20 mouse cellular contexts compared by ENCODE assay signal in genomic region chr13:91216656-91217205, GRCm38 (mm10). TPM values are rescaled to one million over a fixed set of nuclear protein-coding genes. Genes with fewer than 3 reads are reported as not detected.
DNase-seq lines count a peak whose midpoint lies in the region; ATAC-seq and TF ChIP-seq lines count a peak whose summit lies in the region.
"Had no signal": no experiment of that assay in that cellular context is flagged by ENCODE, and none has a peak within 500 bp of the region (broad histone marks: within the 10 kb centered on the region; RNA-seq: fewer than 3 reads in every experiment).

No protein-coding gene starts in this region.

- no peaks in the 10 kb centered on the region for H3K4me1 ChIP-seq in forebrain, postnatal 0 days (ENCODE audit: insufficient read depth)
- no peaks in the 10 kb centered on the region for H3K4me1 ChIP-seq in cerebellum, adult 2 months (ENCODE audit: control insufficient read depth, insufficient read depth, low read length)
- H3K4me1 ChIP-seq: forebrain, embryonic 10.5 days; hindbrain, embryonic 15.5 days; limb, embryonic 13.5 days; midbrain, embryonic 15.5 days had no signal

- H3K9ac ChIP-seq in forebrain, postnatal 0 days = no peak overlapping the region
- H3K9ac ChIP-seq: heart, embryonic 12.5 days; hindbrain, embryonic 15.5 days; limb, embryonic 13.5 days; liver, embryonic 13.5 days; lung, embryonic 14.5 days; midbrain, embryonic 15.5 days had no signal

- DNase-seq in 416B (ENCODE audit: low read depth) (peak; percentile 82), A20 (ENCODE audit: low read depth, low spot score) (peak; percentile 19)
- DNase-seq in forebrain, postnatal 0 days = no peak
- DNase-seq in lung, postnatal 4 days = no peak
- DNase-seq in cerebellum, adult 2 months = no peak
- DNase-seq: adrenal gland, postnatal 10 days; cerebellum, postnatal 10 days; kidney, adult 18-20 months; liver, embryonic 13.5 days; lung, embryonic 14.5 days; retina, postnatal 1 day; thymus, adult 2 months had no signal

- H3K4me2 ChIP-seq in forebrain, postnatal 0 days (ENCODE audit: low read depth) = no peak overlapping the region
- H3K4me2 ChIP-seq: heart, embryonic 12.5 days; hindbrain, embryonic 15.5 days; limb, embryonic 13.5 days; liver, embryonic 13.5 days; lung, embryonic 14.5 days; midbrain, embryonic 15.5 days had no signal

- 87% methylated on average over 3 of the region's 3 CpGs for WGBS in forebrain, postnatal 0 days
- 86% methylated on average over 3 of the region's 3 CpGs for WGBS in cerebellum, adult 2 months

- ATAC-seq in activated CD4-positive, CD25-positive, alpha-beta regulatory T cell, adult 4 months = peak; percentile 71
- ATAC-seq in megakaryocyte-erythroid progenitor cell, adult 5-6 weeks (replicated peaks; ENCODE audit: low FRiP score, low TSS enrichment, poor library complexity, severe bottlenecking) = peak; percentile 72
- ATAC-seq in forebrain, postnatal 0 days = no peak
- ATAC-seq: midbrain, embryonic 15.5 days had no signal

- no peak for TF ChIP-seq CTCF in forebrain, postnatal 0 days (IDR thresholded peaks at IDR 0.05; ENCODE audit: low read depth)
- TF ChIP-seq CTCF in cerebellum, adult 2 months (IDR thresholded peaks at IDR 0.05; ENCODE audit: borderline replicate concordance, insufficient read depth, low read depth, low read length) = no peak

- H3K27me3 ChIP-seq in forebrain, postnatal 0 days (ENCODE audit: insufficient read depth, low read length) = no peaks in the 10 kb centered on the region
- H3K27me3 ChIP-seq in cerebellum, adult 2 months (ENCODE audit: control insufficient read depth, insufficient read depth, low read length) = no peaks in the 10 kb centered on the region
- H3K27me3 ChIP-seq: heart, embryonic 12.5 days; hindbrain, embryonic 15.5 days; limb, embryonic 13.5 days; liver, embryonic 13.5 days; midbrain, embryonic 15.5 days had no signal

- H3K36me3 ChIP-seq in forebrain, postnatal 0 days (ENCODE audit: insufficient read depth) = no peaks in the 10 kb centered on the region
- H3K36me3 ChIP-seq: forebrain, embryonic 10.5 days; hindbrain, embryonic 15.5 days; liver, embryonic 13.5 days; midbrain, embryonic 15.5 days had no signal

- no peak overlapping the region for H3K4me3 ChIP-seq in forebrain, postnatal 0 days (ENCODE audit: low read depth, low read length)
- H3K4me3 ChIP-seq in cerebellum, adult 2 months (replicated peaks; ENCODE audit: insufficient read depth, low read depth, low read length) = no peak overlapping the region
- H3K4me3 ChIP-seq: forebrain, embryonic 10.5 days; heart, embryonic 12.5 days; hindbrain, embryonic 15.5 days; limb, embryonic 13.5 days; liver, embryonic 13.5 days; midbrain, embryonic 15.5 days had no signal

- no peak overlapping the region for H3K27ac ChIP-seq in forebrain, postnatal 0 days (ENCODE audit: low read depth, low read length)
- no peak overlapping the region for H3K27ac ChIP-seq in cerebellum, adult 2 months (ENCODE audit: insufficient read depth, low read length)
- H3K27ac ChIP-seq: forebrain, embryonic 10.5 days; hindbrain, embryonic 15.5 days; kidney, postnatal 0 days; limb, embryonic 13.5 days; liver, embryonic 13.5 days; midbrain, embryonic 15.5 days had no signal

- TF ChIP-seq POLR2A in cerebellum, adult 2 months (IDR thresholded peaks at IDR 0.05; ENCODE audit: borderline replicate concordance, insufficient read depth, low read length) = no peak

- no peaks in the 10 kb centered on the region for H3K9me3 ChIP-seq in forebrain, postnatal 0 days (ENCODE audit: low read length)
- H3K9me3 ChIP-seq: forebrain, embryonic 10.5 days; heart, embryonic 12.5 days; hindbrain, embryonic 15.5 days; limb, embryonic 13.5 days; liver, embryonic 13.5 days; midbrain, embryonic 15.5 days had no signal

RNA-seq across cellular contexts. Expression of gene Atg10, which starts 7.0 kb away (rescaled TPM):
- polyA plus RNA-seq in activated CD4-positive, CD25-positive, alpha-beta regulatory T cell, adult 4 months (2017; shearing (Covaris generic)) = 10 to 100 TPM; 18.6 to 25.8 TPM
- 3.6 and 3.9 TPM in 2 replicates for total RNA-seq in megakaryocyte-erythroid progenitor cell, adult 5-6 weeks (2014; fragmentation: Nextera tagmentation)
- total RNA-seq in megakaryocyte-erythroid progenitor cell, adult 5-6 weeks (2017) = 5.4 and 7.3 TPM in 2 replicates
- 5.2 and 7.5 TPM in 2 replicates for total RNA-seq in forebrain, postnatal 0 days (2014; rRNA removed)
- 7.6 and 10.7 TPM in 2 replicates for polyA plus RNA-seq in forebrain, postnatal 0 days (2015; fragmentation: Nextera tagmentation; extraction: Ambion mirVana)
- polyA plus RNA-seq in cerebellum, adult 2 months (2012; rRNA removed) = 9.9 and 11.1 TPM in 2 replicates

Comparison
In these comparisons a context has a peak if more than half of its experiments do, and no peak if none do; other contexts are left out.
1. DNase-seq: peak in 416B (single experiment) and A20 (single experiment); none in forebrain, postnatal 0 days (single experiment), lung, postnatal 4 days (0 of 2) and cerebellum, adult 2 months (0 of 2).